Mouse (Mus musculus) spleen, embryonic (tissue): ENCODE results near the gene Spo11.

ENCODE experiments used
- CTCF ChIA-PET: fragments of 350-600 bp; sonication (Branson Sonifier 250); formaldehyde crosslinking; loops from one replicate; lab custom pipeline; 2022; lab: Charles Lee

The Spo11 gene

GRCm38 (mm10) chr2:172977409-172978130, at the start of gene Spo11:
TSS of gene Spo11 (plus strand) at chr2:172977700.
- CTCF ChIA-PET: interaction anchor here (0.6 to 1.5 kb wide), 3 partner anchors 18 to 107 kb away, joined by 3 to 9 read pairs (median 4); no protein-coding TSS in a partner anchor

GRCm38 (mm10) chr2:172929905-172930436, 47.5 kb upstream of the Spo11 start:
- CTCF ChIA-PET: no interaction called here

GRCm38 (mm10) chr2:172931137-172931898, 46.2 kb upstream of the Spo11 start:
- CTCF ChIA-PET: no interaction called here

GRCm38 (mm10) chr2:172933631-172934419, 43.7 kb upstream of the Spo11 start:
- CTCF ChIA-PET: interaction anchor here (0.6 kb wide), 1 partner anchor 86 kb away, joined by 3 read pairs; no protein-coding TSS in a partner anchor

- CTCF ChIA-PET: no interaction called here
Measured at GRCm38 (mm10) chr2:172934420-172934788, 43.1 kb upstream of the Spo11 start.

- CTCF ChIA-PET: no interaction called here
Measured at GRCm38 (mm10) chr2:172934891-172935740, 42.4 kb upstream of the Spo11 start.

GRCm38 (mm10) chr2:172935776-172936562, 41.5 kb upstream of the Spo11 start:
- CTCF ChIA-PET: no interaction called here

- CTCF ChIA-PET: no interaction called here
Measured at GRCm38 (mm10) chr2:172936844-172937243, 40.7 kb upstream of the Spo11 start.

- CTCF ChIA-PET: interaction anchor here (0.6 kb wide), 1 partner anchor 121 kb away, joined by 3 read pairs; no protein-coding TSS in a partner anchor
Measured at GRCm38 (mm10) chr2:172937326-172938190, 39.9 kb upstream of the Spo11 start.

GRCm38 (mm10) chr2:172938761-172939638, 38.5 kb upstream of the Spo11 start:
- CTCF ChIA-PET: no interaction called here

- CTCF ChIA-PET: no interaction called here
Measured at GRCm38 (mm10) chr2:172939639-172940002, 37.9 kb upstream of the Spo11 start.

GRCm38 (mm10) chr2:172940003-172940798, 37.3 kb upstream of the Spo11 start, which contains the start of gene Bmp7:
TSS of gene Bmp7 (minus strand) at chr2:172940321.
- CTCF ChIA-PET: no interaction called here

- CTCF ChIA-PET: no interaction called here
Measured at GRCm38 (mm10) chr2:172940799-172941163, 36.7 kb upstream of the Spo11 start.

GRCm38 (mm10) chr2:172949051-172949450, 28.4 kb upstream of the Spo11 start:
- CTCF ChIA-PET: interaction anchor here (0.7 kb wide), 1 partner anchor 647 kb away, joined by 4 read pairs; no protein-coding TSS in a partner anchor

GRCm38 (mm10) chr2:172950119-172950676, 27.3 kb upstream of the Spo11 start:
- CTCF ChIA-PET: no interaction called here

GRCm38 (mm10) chr2:172950722-172951121, 26.8 kb upstream of the Spo11 start:
- CTCF ChIA-PET: no interaction called here

- CTCF ChIA-PET: interaction anchor here (0.6 kb wide), 1 partner anchor 145 kb away, joined by 12 read pairs; no protein-coding TSS in a partner anchor
Measured at GRCm38 (mm10) chr2:172951976-172952375, 25.5 kb upstream of the Spo11 start.
